Mouse (Mus musculus): ENCODE results near the gene Myo18a. TPM values are rescaled to one million over a fixed set of nuclear protein-coding genes. Genes with fewer than 3 reads are reported as not detected.

The Myo18a gene
- total RNA-seq, 1 experiment, result 33.3 TPM

- peaks cover 11 to 29% of the 10 kb centered on the region in 2 experiments for H3K4me1 ChIP-seq (ENCODE audit: control insufficient read depth in 2 of 2, insufficient read depth in 2 of 2, low read length in 2 of 2, poor library complexity in 1 of 2)
- no peaks in the 10 kb centered on the region for H3K9me3 ChIP-seq (ENCODE audit: control insufficient read depth, insufficient read depth, low read depth, low read length)
- H3K27ac ChIP-seq (ENCODE audit: insufficient read depth, low read depth, low read length, poor library complexity, severe bottlenecking), result no peak overlapping the region
- no peak for TF ChIP-seq HCFC1 (IDR thresholded peaks at IDR 0.05; ENCODE audit: borderline replicate concordance, insufficient read depth, low read length)
- TF ChIP-seq ZNF384 (IDR thresholded peaks at IDR 0.05; ENCODE audit: low read depth, low read length), result no peak
- TF ChIP-seq MAFK (IDR thresholded peaks at IDR 0.05; ENCODE audit: insufficient read depth, low read depth, low read length), result no peak
- no peak for TF ChIP-seq ZC3H11A (IDR thresholded peaks at IDR 0.05; ENCODE audit: borderline replicate concordance, low read depth, low read length)
- TF ChIP-seq CHD2 (IDR thresholded peaks at IDR 0.05; ENCODE audit: low read depth, low read length), result no peak
- no peak for DNase-seq (ENCODE audit: low read depth, low spot score)
- in situ Hi-C loops (cut with MboI; ENCODE audit: low sequenced_read_pairs in 2 of 2, unreplicated experiment in 2 of 2), result loop anchor here in 1 of 2 experiments (10.0 kb wide), 1 partner anchor 56 kb away; no protein-coding TSS in a partner anchor
- peak overlapping the region; percentile 46; the same call in 1 of the 2 replicates for H3K9ac ChIP-seq (ENCODE audit: insufficient read depth, low read depth, low read length, poor library complexity, severe bottlenecking)
- no peak overlapping the region for H3K4me3 ChIP-seq (ENCODE audit: insufficient read depth in 1 of 2, low read depth in 1 of 2, low read length in 2 of 2, poor library complexity in 1 of 2, severe bottlenecking in 1 of 2)
- no peaks in the 10 kb centered on the region for H3K36me3 ChIP-seq (ENCODE audit: control insufficient read depth, insufficient read depth, low read length, poor library complexity, severe bottlenecking)
Measured at GRCm38 (mm10) chr11:77791241-77791727, 28.2 kb downstream of the Myo18a start.

DNA sequence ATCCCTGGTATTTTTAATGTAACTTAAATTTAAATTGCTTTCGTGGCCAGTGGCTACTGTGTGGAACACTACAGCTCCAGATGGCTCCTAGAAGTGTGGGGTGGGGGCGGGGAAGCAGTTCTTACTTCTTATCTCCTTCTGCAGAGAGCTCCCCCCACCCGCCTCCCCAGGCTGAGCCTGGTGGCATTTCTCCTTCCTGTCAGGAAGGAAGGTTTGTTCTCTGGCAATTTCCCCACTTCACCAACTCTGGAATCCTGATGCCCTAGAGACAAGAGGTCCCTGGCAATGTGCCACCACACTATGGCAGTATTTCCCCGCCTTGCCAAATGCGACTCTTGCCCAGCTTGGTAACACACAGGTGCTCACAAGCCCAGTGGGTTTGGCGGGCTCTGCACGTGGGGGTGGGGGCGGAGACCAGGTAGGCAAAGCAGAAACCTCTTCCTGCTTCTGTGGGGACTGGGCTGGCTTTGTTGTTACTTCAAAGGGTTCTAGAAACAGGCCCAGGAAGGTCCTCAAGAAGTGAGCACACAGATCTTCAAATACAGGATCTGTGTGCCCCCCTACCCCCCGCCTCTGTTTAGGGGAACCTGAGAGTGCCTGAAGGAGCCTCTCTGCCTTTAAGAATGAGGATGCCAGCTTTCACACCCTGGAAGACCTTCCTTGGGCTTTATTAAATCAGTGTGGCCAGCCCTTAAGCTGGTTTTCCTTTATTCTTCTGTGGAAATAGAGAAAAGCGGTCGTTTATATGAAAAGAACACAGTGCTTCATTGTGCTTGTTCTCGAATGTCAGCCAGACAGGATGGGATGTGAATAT, 28.9 kb downstream of the Myo18a start:
- Histone ChIP-seq H3K4me1 (ENCODE audit: control insufficient read depth in 2 of 2, insufficient read depth in 2 of 2, low read length in 2 of 2, poor library complexity in 1 of 2) (peaks cover 8 to 24% of the 10 kb centered on the region in 2 experiments; a peak in 3 of 4 replicates), H3K4me3 (ENCODE audit: insufficient read depth in 1 of 2, low read depth in 1 of 2, low read length in 2 of 2, poor library complexity in 1 of 2, severe bottlenecking in 1 of 2) (0 out of 4 replicates have a peak overlapping the region, but pooled peaks of 1 of the 2 experiments have one; percentile 14), H3K9ac (ENCODE audit: insufficient read depth, low read depth, low read length, poor library complexity, severe bottlenecking) (peak overlapping the region; percentile 16; the same call in 1 of the 2 replicates), H3K36me3 (ENCODE audit: control insufficient read depth, insufficient read depth, low read length, poor library complexity, severe bottlenecking) (no peaks in the 10 kb centered on the region), H3K9me3 (ENCODE audit: control insufficient read depth, insufficient read depth, low read depth, low read length) (no peaks in the 10 kb centered on the region), H3K27ac (ENCODE audit: insufficient read depth, low read depth, low read length, poor library complexity, severe bottlenecking) (no peak overlapping the region)
- in situ Hi-C loops (cut with MboI; ENCODE audit: low sequenced_read_pairs in 2 of 2, unreplicated experiment in 2 of 2), result loop anchor here in 1 of 2 experiments (10.0 kb wide), 1 partner anchor 57 kb away; no protein-coding TSS in a partner anchor
- TF ChIP-seq HCFC1 (IDR thresholded peaks at IDR 0.05; ENCODE audit: borderline replicate concordance, insufficient read depth, low read length), result no peak
- TF ChIP-seq ZNF384 (IDR thresholded peaks at IDR 0.05; ENCODE audit: low read depth, low read length), result no peak
- no peak for TF ChIP-seq CHD2 (IDR thresholded peaks at IDR 0.05; ENCODE audit: low read depth, low read length)
- no peak for TF ChIP-seq ZC3H11A (IDR thresholded peaks at IDR 0.05; ENCODE audit: borderline replicate concordance, low read depth, low read length)
- no peak for TF ChIP-seq MAFK (IDR thresholded peaks at IDR 0.05; ENCODE audit: insufficient read depth, low read depth, low read length)
- DNase-seq (ENCODE audit: low read depth, low spot score), result no peak

DNA sequence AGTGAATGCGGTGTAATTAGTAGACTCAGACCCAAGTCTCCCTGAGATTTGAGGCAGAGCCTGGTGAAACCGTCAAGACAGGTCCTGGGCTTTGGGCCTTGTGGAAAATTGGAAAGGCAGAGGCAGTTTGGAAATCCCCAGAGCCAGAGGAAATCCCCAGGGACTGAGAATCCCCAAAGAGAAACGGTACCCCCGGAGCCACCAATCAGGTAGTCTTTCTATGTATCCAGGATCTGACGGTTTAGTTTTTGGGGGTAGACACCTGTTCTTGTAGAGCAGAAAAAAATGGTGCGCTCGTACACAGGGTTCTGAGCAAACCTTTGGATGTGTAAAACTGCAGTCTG, 29.5 kb downstream of the Myo18a start:
- TF ChIP-seq ZNF384 (IDR thresholded peaks at IDR 0.05; ENCODE audit: low read depth, low read length) (no peak), CHD2 (IDR thresholded peaks at IDR 0.05; ENCODE audit: low read depth, low read length) (no peak), MAFK (IDR thresholded peaks at IDR 0.05; ENCODE audit: insufficient read depth, low read depth, low read length) (no peak)

GRCm38 (mm10) chr11:77793238-77793930, 30.3 kb downstream of the Myo18a start:
- DNase-seq (ENCODE audit: low read depth, low spot score), result peak; percentile 92
- H3K4me1 ChIP-seq (ENCODE audit: control insufficient read depth in 2 of 2, insufficient read depth in 2 of 2, low read length in 2 of 2, poor library complexity in 1 of 2), result peaks cover 8 to 19% of the 10 kb centered on the region in 2 experiments; a peak in 3 of 4 replicates
- no peak for TF ChIP-seq CHD2 (IDR thresholded peaks at IDR 0.05; ENCODE audit: low read depth, low read length)
- TF ChIP-seq MAFK (IDR thresholded peaks at IDR 0.05; ENCODE audit: insufficient read depth, low read depth, low read length), result 0 out of 2 replicates have a peak, but pooled peaks have one; percentile 51
- TF ChIP-seq HCFC1 (IDR thresholded peaks at IDR 0.05; ENCODE audit: borderline replicate concordance, insufficient read depth, low read length), result no peak
- peak; percentile 93 for TF ChIP-seq ZC3H11A (IDR thresholded peaks at IDR 0.05; ENCODE audit: borderline replicate concordance, low read depth, low read length)
- no peak for TF ChIP-seq ZNF384 (IDR thresholded peaks at IDR 0.05; ENCODE audit: low read depth, low read length)
- peak overlapping the region; percentile 29 for H3K9ac ChIP-seq (ENCODE audit: insufficient read depth, low read depth, low read length, poor library complexity, severe bottlenecking)
- peak overlapping the region; percentile 38 to 55 for H3K4me3 ChIP-seq (ENCODE audit: insufficient read depth in 1 of 2, low read depth in 1 of 2, low read length in 2 of 2, poor library complexity in 1 of 2, severe bottlenecking in 1 of 2)
- H3K36me3 ChIP-seq (ENCODE audit: control insufficient read depth, insufficient read depth, low read length, poor library complexity, severe bottlenecking), result no peaks in the 10 kb centered on the region
- in situ Hi-C loops (cut with MboI; ENCODE audit: low sequenced_read_pairs in 2 of 2, unreplicated experiment in 2 of 2), result loop anchor here in 1 of 2 experiments (10.0 kb wide), 1 partner anchor 59 kb away; no protein-coding TSS in a partner anchor
- H3K27ac ChIP-seq (ENCODE audit: insufficient read depth, low read depth, low read length, poor library complexity, severe bottlenecking), result no peak overlapping the region
- H3K9me3 ChIP-seq (ENCODE audit: control insufficient read depth, insufficient read depth, low read depth, low read length), result no peaks in the 10 kb centered on the region

More for the DNA sequence above, 29.5 kb downstream of the Myo18a start:
- Histone ChIP-seq H3K9ac (ENCODE audit: insufficient read depth, low read depth, low read length, poor library complexity, severe bottlenecking) (no peak overlapping the region), H3K4me1 (ENCODE audit: control insufficient read depth in 2 of 2, insufficient read depth in 2 of 2, low read length in 2 of 2, poor library complexity in 1 of 2) (peaks cover 8 to 23% of the 10 kb centered on the region in 2 experiments; a peak in 3 of 4 replicates), H3K27ac (ENCODE audit: insufficient read depth, low read depth, low read length, poor library complexity, severe bottlenecking) (no peak overlapping the region), H3K9me3 (ENCODE audit: control insufficient read depth, insufficient read depth, low read depth, low read length) (no peaks in the 10 kb centered on the region), H3K36me3 (ENCODE audit: control insufficient read depth, insufficient read depth, low read length, poor library complexity, severe bottlenecking) (no peaks in the 10 kb centered on the region), H3K4me3 (ENCODE audit: insufficient read depth in 1 of 2, low read depth in 1 of 2, low read length in 2 of 2, poor library complexity in 1 of 2, severe bottlenecking in 1 of 2) (no peak overlapping the region)
- no peak for DNase-seq (ENCODE audit: low read depth, low spot score)
- in situ Hi-C loops (cut with MboI; ENCODE audit: low sequenced_read_pairs in 2 of 2, unreplicated experiment in 2 of 2), result loop anchor here in 1 of 2 experiments (10.0 kb wide), 1 partner anchor 58 kb away; no protein-coding TSS in a partner anchor

All from ES-E14 (cell line).